10 mouse cellular contexts compared by ENCODE assay signal in genomic region chr16:24494531-24494930, GRCm38 (mm10).
A peak's percentile ranks its signal among the peaks of the same experiment; 100 is the strongest.
DNase-seq lines count a peak whose midpoint lies in the region; ATAC-seq and TF ChIP-seq lines count a peak whose summit lies in the region.
"Had no signal": no experiment of that assay in that cellular context is flagged by ENCODE, and none has a peak within 500 bp of the region (broad histone marks: within the 10 kb centered on the region; RNA-seq: fewer than 3 reads in every experiment).

No protein-coding gene starts in this region.

- no peak overlapping the region for H3K4me3 ChIP-seq in kidney, embryonic 16.5 days (ENCODE audit: low read length)
- H3K4me3 ChIP-seq in intestine, embryonic 14.5 days (ENCODE audit: low read depth, low read length), result no peak overlapping the region
- no peak overlapping the region for H3K4me3 ChIP-seq in small intestine, adult 2 months (ENCODE audit: low read depth, low read length)

- no peak for TF ChIP-seq POLR2A in small intestine, adult 2 months (IDR thresholded peaks at IDR 0.05; ENCODE audit: low read depth, low read length)

- H3K9ac ChIP-seq in kidney, embryonic 16.5 days (replicated peaks; ENCODE audit: low read length), result peak overlapping the region; percentile 42
- no peak overlapping the region for H3K9ac ChIP-seq in intestine, embryonic 14.5 days (ENCODE audit: low read length)

- H3K9me3 ChIP-seq in kidney, embryonic 16.5 days (ENCODE audit: low read length), result no peaks in the 10 kb centered on the region
- H3K9me3 ChIP-seq in intestine, embryonic 14.5 days (ENCODE audit: control insufficient read depth, low read length), result no peaks in the 10 kb centered on the region

- no peak for ATAC-seq in kidney, embryonic 16.5 days (ENCODE audit: low FRiP score, low TSS enrichment)
- no peak for ATAC-seq in intestine, embryonic 14.5 days (replicated peaks; ENCODE audit: low FRiP score, low TSS enrichment, low read depth)

- 36% methylated on average over 6 of the region's 6 CpGs for WGBS in kidney, embryonic 16.5 days
- 32% methylated on average over 6 of the region's 6 CpGs for WGBS in intestine, embryonic 14.5 days
- WGBS in small intestine, adult 2 months, result 72% methylated on average over 6 of the region's 6 CpGs

- no peak for DNase-seq in kidney, adult 11 months
- peak; percentile 17 for DNase-seq in embryo, embryonic 9.5 days (ENCODE audit: extremely low spot score)
- no peak for DNase-seq in intestine, embryonic 14.5 days (ENCODE audit: low spot score)
- DNase-seq in cerebellum, postnatal 4 days (ENCODE audit: low spot score in 2 of 2), result no peak
- no peak for DNase-seq in adrenal gland, postnatal 25 days
- DNase-seq in right cerebral cortex, postnatal 10 days (ENCODE audit: low spot score in 2 of 2), result no peak
- DNase-seq: adrenal gland, postnatal 10 days; layer of hippocampus, adult 9-11 months had no signal

- peak overlapping the region; percentile 36 for H3K27ac ChIP-seq in kidney, embryonic 16.5 days (ENCODE audit: low read length)
- H3K27ac ChIP-seq in intestine, embryonic 14.5 days (ENCODE audit: low read depth), result peak overlapping the region; percentile 74
- peak overlapping the region; percentile 47; the same call in 1 of the 2 replicates for H3K27ac ChIP-seq in small intestine, adult 2 months (ENCODE audit: insufficient read depth, low read depth, low read length)

- H3K36me3 ChIP-seq in kidney, embryonic 16.5 days (ENCODE audit: insufficient read depth, low read length), result no peaks in the 10 kb centered on the region
- no peaks in the 10 kb centered on the region for H3K36me3 ChIP-seq in intestine, embryonic 14.5 days (ENCODE audit: control insufficient read depth, insufficient read depth, low read length)
- H3K36me3 ChIP-seq in small intestine, adult 2 months (ENCODE audit: control insufficient read depth, insufficient read depth, low read length), result no peaks in the 10 kb centered on the region

- H3K4me2 ChIP-seq in kidney, embryonic 16.5 days (replicated peaks; ENCODE audit: low read depth, low read length), result no peak overlapping the region
- H3K4me2 ChIP-seq in intestine, embryonic 14.5 days (ENCODE audit: low read length), result no peak overlapping the region

- H3K27me3 ChIP-seq in kidney, embryonic 16.5 days (ENCODE audit: insufficient read depth, low read length), result no peaks in the 10 kb centered on the region
- no peaks in the 10 kb centered on the region for H3K27me3 ChIP-seq in intestine, embryonic 14.5 days (replicated peaks; ENCODE audit: control insufficient read depth, insufficient read depth, low read length)
- H3K27me3 ChIP-seq in small intestine, adult 2 months (ENCODE audit: control insufficient read depth, insufficient read depth, low read length), result no peaks in the 10 kb centered on the region

- TF ChIP-seq CTCF in small intestine, adult 2 months (IDR thresholded peaks at IDR 0.05; ENCODE audit: extremely low read depth, insufficient read length, insufficient replicate concordance, low read depth, low read length), result no peak

- H3K4me1 ChIP-seq in kidney, embryonic 16.5 days (ENCODE audit: insufficient read depth, low read length), result peaks cover 30% of the 10 kb centered on the region
- peaks cover 37% of the 10 kb centered on the region for H3K4me1 ChIP-seq in intestine, embryonic 14.5 days (replicated peaks; ENCODE audit: control insufficient read depth, insufficient read depth, low read length)
- peaks cover 8% of the 10 kb centered on the region; the same call in 1 of the 2 replicates for H3K4me1 ChIP-seq in small intestine, adult 2 months (ENCODE audit: control insufficient read depth, insufficient read depth, insufficient read length, low read length)
